Mouse (Mus musculus): ENCODE data around the gene Exoc4. TPM values are rescaled to one million over a fixed set of nuclear protein-coding genes. Genes with fewer than 3 reads are reported as not detected.

Exoc4 gene
- total and polyA plus RNA-seq, 3 experiments = 31.2 to 46.4 (median 41.9) TPM

- Histone ChIP-seq H3K9me3 (replicated peaks; ENCODE audit: low read length) (no peaks in the 10 kb centered on the region), H3K27me3 (replicated peaks) (no peaks in the 10 kb centered on the region), H3K27ac (ENCODE audit: insufficient read depth, low read depth) (no peak overlapping the region), H3K79me2 (replicated peaks; ENCODE audit: control insufficient read depth, extremely low read depth, insufficient read depth, poor library complexity, severe bottlenecking) (no peaks in the 10 kb centered on the region), H3K9ac (ENCODE audit: insufficient read depth, low read depth) (no peak overlapping the region), H3K4me2 (ENCODE audit: insufficient read depth, low read depth, poor library complexity, severe bottlenecking) (no peak overlapping the region), H3K4me1 (ENCODE audit: control insufficient read depth in 1 of 2, insufficient read depth in 2 of 2) (no peaks in the 10 kb centered on the region), H3K36me3 (replicated peaks in 1 of 2; ENCODE audit: control insufficient read depth in 1 of 2, insufficient read depth in 1 of 2, low read length in 1 of 2) (peaks cover 5 to 12% of the 10 kb centered on the region in 2 experiments), H3K4me3 (replicated peaks in 1 of 3; ENCODE audit: low read depth in 2 of 3, low read length in 2 of 3, poor library complexity in 1 of 3) (no peak overlapping the region)
- TF ChIP-seq MAX (IDR thresholded peaks at IDR 0.05; ENCODE audit: low read length) (no peak), SMC3 (IDR thresholded peaks at IDR 0.05; ENCODE audit: low read depth, low read length) (no peak), SIN3A (IDR thresholded peaks at IDR 0.05; ENCODE audit: low read length) (no peak), TBP (conservative IDR thresholded peaks at IDR 0.05; ENCODE audit: low read depth, low read length) (no peak), UBTF (IDR thresholded peaks at IDR 0.05; ENCODE audit: low read depth, low read length) (no peak)
- in situ Hi-C loops (cut with MboI; ENCODE audit: low pct_ligation_motif_present, low pct_unique_long_range_greater_than_20kb, low sequenced_read_pairs) (no loop called here), dilution Hi-C loops (cut with MboI; ENCODE audit: extremely low pct_ligation_motif_present, extremely low pct_unique_long_range_greater_than_20kb, low sequenced_read_pairs) (no loop called here)
- no peak for DNase-seq (ENCODE audit: extremely low read depth)
Observed at GRCm38 (mm10) chr6:33755976-33756375, 507.1 kb downstream of the Exoc4 start.

GRCm38 (mm10) chr6:33761557-33761956 is 512.7 kb downstream of the Exoc4 start:
- dilution Hi-C loops (cut with MboI; ENCODE audit: extremely low pct_ligation_motif_present, extremely low pct_unique_long_range_greater_than_20kb, low sequenced_read_pairs) = no loop called here
- no peak overlapping the region for H3K27ac ChIP-seq (ENCODE audit: insufficient read depth, low read depth)

GRCm38 (mm10) chr6:33763245-33763644 is 514.4 kb downstream of the Exoc4 start:
- no peak overlapping the region for H3K4me3 ChIP-seq (replicated peaks in 1 of 3; ENCODE audit: low read depth in 2 of 3, low read length in 2 of 3, poor library complexity in 1 of 3)
- dilution Hi-C loops (cut with MboI; ENCODE audit: extremely low pct_ligation_motif_present, extremely low pct_unique_long_range_greater_than_20kb, low sequenced_read_pairs) = no loop called here

More at GRCm38 (mm10) chr6:33761557-33761956, 512.7 kb downstream of the Exoc4 start:
- no peak for TF ChIP-seq USF2 (conservative IDR thresholded peaks at IDR 0.05; ENCODE audit: low read depth, low read length)
- no peak for TF ChIP-seq ELF1 (IDR thresholded peaks at IDR 0.05; ENCODE audit: low read depth, low read length)
- TF ChIP-seq USF1 (IDR thresholded peaks at IDR 0.05; ENCODE audit: low read depth, low read length) = no peak
- Histone ChIP-seq H3K9ac (ENCODE audit: insufficient read depth, low read depth) (no peak overlapping the region), H3K36me3 (replicated peaks in 1 of 2; ENCODE audit: control insufficient read depth in 1 of 2, insufficient read depth in 1 of 2, low read length in 1 of 2) (peaks cover 5 to 14% of the 10 kb centered on the region in 2 experiments), H3K4me3 (replicated peaks in 1 of 3; ENCODE audit: low read depth in 2 of 3, low read length in 2 of 3, poor library complexity in 1 of 3) (no peak overlapping the region), H3K4me2 (ENCODE audit: insufficient read depth, low read depth, poor library complexity, severe bottlenecking) (no peak overlapping the region), H3K27me3 (replicated peaks) (no peaks in the 10 kb centered on the region), H3K9me3 (replicated peaks; ENCODE audit: low read length) (no peaks in the 10 kb centered on the region), H3K79me2 (replicated peaks; ENCODE audit: control insufficient read depth, extremely low read depth, insufficient read depth, poor library complexity, severe bottlenecking) (no peaks in the 10 kb centered on the region), H3K4me1 (ENCODE audit: control insufficient read depth in 1 of 2, insufficient read depth in 2 of 2) (no peaks in the 10 kb centered on the region)
- in situ Hi-C loops (cut with MboI; ENCODE audit: low pct_ligation_motif_present, low pct_unique_long_range_greater_than_20kb, low sequenced_read_pairs) = no loop called here
- DNase-seq (ENCODE audit: extremely low read depth) = no peak

More at GRCm38 (mm10) chr6:33763245-33763644, 514.4 kb downstream of the Exoc4 start:
- Histone ChIP-seq H3K9me3 (replicated peaks; ENCODE audit: low read length) (no peaks in the 10 kb centered on the region), H3K4me2 (ENCODE audit: insufficient read depth, low read depth, poor library complexity, severe bottlenecking) (no peak overlapping the region), H3K9ac (ENCODE audit: insufficient read depth, low read depth) (no peak overlapping the region), H3K27me3 (replicated peaks) (no peaks in the 10 kb centered on the region), H3K36me3 (replicated peaks in 1 of 2; ENCODE audit: control insufficient read depth in 1 of 2, insufficient read depth in 1 of 2, low read length in 1 of 2) (peaks cover 5 to 13% of the 10 kb centered on the region in 2 experiments), H3K4me1 (ENCODE audit: control insufficient read depth in 1 of 2, insufficient read depth in 2 of 2) (no peaks in the 10 kb centered on the region), H3K27ac (ENCODE audit: insufficient read depth, low read depth) (no peak overlapping the region), H3K79me2 (replicated peaks; ENCODE audit: control insufficient read depth, extremely low read depth, insufficient read depth, poor library complexity, severe bottlenecking) (no peaks in the 10 kb centered on the region)
- in situ Hi-C loops (cut with MboI; ENCODE audit: low pct_ligation_motif_present, low pct_unique_long_range_greater_than_20kb, low sequenced_read_pairs) = no loop called here
- no peak for DNase-seq (ENCODE audit: extremely low read depth)
- no peak for TF ChIP-seq RAD21 (IDR thresholded peaks at IDR 0.05; ENCODE audit: low read depth, low read length)
- no peak for TF ChIP-seq EP300 (IDR thresholded peaks at IDR 0.05; ENCODE audit: low read length)
- no peak for TF ChIP-seq ZC3H11A (IDR thresholded peaks at IDR 0.05; ENCODE audit: low read depth, low read length)
- no peak for TF ChIP-seq USF2 (conservative IDR thresholded peaks at IDR 0.05; ENCODE audit: low read depth, low read length)
- no peak for TF ChIP-seq JUN (IDR thresholded peaks at IDR 0.05; ENCODE audit: insufficient read depth, low read depth, low read length)
- no peak for TF ChIP-seq CHD1 (IDR thresholded peaks at IDR 0.05; ENCODE audit: low read depth, low read length)
- TF ChIP-seq ZNF384 (IDR thresholded peaks at IDR 0.05; ENCODE audit: low read depth, low read length) = no peak
- TF ChIP-seq MAX (IDR thresholded peaks at IDR 0.05; ENCODE audit: low read length) = no peak
- no peak for TF ChIP-seq POLR2A (IDR thresholded peaks at IDR 0.05; ENCODE audit: low read depth, low read length)
- no peak for TF ChIP-seq USF1 (IDR thresholded peaks at IDR 0.05; ENCODE audit: low read depth, low read length)
- no peak for TF ChIP-seq SMC3 (IDR thresholded peaks at IDR 0.05; ENCODE audit: low read depth, low read length)
- no peak for TF ChIP-seq ZMIZ1 (IDR thresholded peaks at IDR 0.05; ENCODE audit: low read depth, low read length)
